Mouse (Mus musculus): ENCODE data around the gene Zfp385a. TPM values are rescaled to one million over a fixed set of nuclear protein-coding genes. Genes with fewer than 3 reads are reported as not detected.

Gene Zfp385a
- polyA plus RNA-seq, 1 experiment from 2014 or later: 11.8 TPM

DNA sequence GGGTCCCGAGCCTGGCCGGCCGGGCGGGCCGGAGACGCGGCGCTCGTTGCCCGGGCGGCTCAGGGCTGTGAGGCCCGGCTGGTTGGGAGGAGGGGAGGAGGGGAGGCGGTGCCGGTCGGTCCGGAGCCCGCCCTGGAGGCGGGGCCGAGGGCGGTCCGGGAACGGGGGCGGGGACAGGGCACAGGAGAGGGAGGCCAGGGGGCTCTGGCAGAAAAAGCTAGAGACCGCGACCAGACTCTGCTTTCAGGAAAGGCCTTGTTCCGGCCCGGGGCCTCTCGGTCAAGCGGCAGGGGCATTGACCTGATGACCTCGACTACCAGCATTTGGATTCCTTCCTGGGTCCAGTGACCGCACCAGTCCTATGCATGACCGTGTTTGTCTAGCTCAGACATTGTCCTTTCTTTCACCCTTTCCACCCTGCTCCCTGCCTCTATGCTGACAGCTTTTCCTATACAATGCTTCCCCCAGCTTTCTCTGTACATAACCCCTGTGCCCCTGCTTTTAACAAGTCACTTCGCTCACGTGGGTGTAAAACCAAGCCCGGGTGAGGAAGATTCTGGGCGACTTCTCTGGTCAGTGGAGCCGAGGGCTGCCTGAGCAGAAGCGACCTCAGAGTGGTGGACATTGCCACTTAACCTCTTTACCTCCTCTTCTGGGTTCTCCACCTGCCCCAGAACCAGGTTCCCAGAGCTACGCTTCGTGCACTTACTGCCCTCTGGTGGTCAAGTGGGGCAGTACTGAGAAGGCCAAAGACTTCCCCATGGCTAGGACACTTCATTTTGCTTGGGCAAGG is 16.2 kb downstream of the Zfp385a start:
- DNase-seq: peak; percentile 92
- peak; percentile 96 for TF ChIP-seq CTCF (IDR thresholded peaks at IDR 0.05; ENCODE audit: low read depth)
- ATAC-seq (ENCODE audit: insufficient read depth): peak; percentile 98
- Histone ChIP-seq H3K4me2 (peak overlapping the region; percentile 83), H3K4me1 (ENCODE audit: insufficient read depth) (peaks cover 8% of the 10 kb centered on the region; the same call in 1 of the 2 replicates), H3K36me3 (ENCODE audit: insufficient read depth) (peaks cover 1% of the 10 kb centered on the region; the same call in 1 of the 2 replicates), H3K27ac (ENCODE audit: low read depth) (peak overlapping the region; percentile 76; the same call in 1 of the 2 replicates), H3K9me3 (ENCODE audit: low read depth, low read length) (no peaks in the 10 kb centered on the region), H3K9ac (peak overlapping the region; percentile 69), H3K27me3 (ENCODE audit: insufficient read depth, low read length) (no peaks in the 10 kb centered on the region), H3K4me3 (ENCODE audit: low read depth, low read length) (peak overlapping the region; percentile 65)
- WGBS: under 1% methylated on average over 28 of the region's 40 CpGs

DNA sequence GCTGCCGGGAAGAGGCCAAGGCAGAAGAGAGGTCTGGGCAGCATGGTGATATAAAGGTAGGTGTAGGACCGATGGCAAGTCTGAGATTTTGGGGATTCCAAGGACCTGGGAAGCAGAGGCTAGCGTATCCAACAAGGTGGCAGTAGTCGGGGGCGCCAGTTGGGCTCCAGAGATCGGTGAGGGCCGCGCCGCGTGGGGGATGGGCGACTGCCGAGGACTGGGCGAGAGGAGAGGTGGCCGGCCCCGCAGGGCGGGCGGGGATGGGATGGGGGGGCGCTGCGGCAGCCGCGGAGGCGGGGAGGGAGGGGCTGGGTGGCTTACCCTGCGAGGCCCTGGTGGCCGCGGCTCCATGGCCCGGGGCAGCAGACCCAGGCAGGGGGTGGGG is 16.8 kb downstream of the Zfp385a start:
- H3K4me3 ChIP-seq (ENCODE audit: low read depth, low read length): peak overlapping the region; percentile 65
- H3K27ac ChIP-seq (ENCODE audit: low read depth): no peak overlapping the region
- DNase-seq (peak; percentile 60), ATAC-seq (ENCODE audit: insufficient read depth) (peak; percentile 76)
- H3K9me3 ChIP-seq (ENCODE audit: low read depth, low read length): no peaks in the 10 kb centered on the region
- under 1% methylated on average over 13 of the region's 26 CpGs for WGBS
- peak overlapping the region; percentile 69 for H3K9ac ChIP-seq
- peaks cover 8% of the 10 kb centered on the region; the same call in 1 of the 2 replicates for H3K4me1 ChIP-seq (ENCODE audit: insufficient read depth)
- no peak for TF ChIP-seq CTCF (IDR thresholded peaks at IDR 0.05; ENCODE audit: low read depth)
- peak overlapping the region; percentile 83 for H3K4me2 ChIP-seq
- H3K27me3 ChIP-seq (ENCODE audit: insufficient read depth, low read length): no peaks in the 10 kb centered on the region
- peaks cover 6% of the 10 kb centered on the region for H3K36me3 ChIP-seq (ENCODE audit: insufficient read depth)

DNA sequence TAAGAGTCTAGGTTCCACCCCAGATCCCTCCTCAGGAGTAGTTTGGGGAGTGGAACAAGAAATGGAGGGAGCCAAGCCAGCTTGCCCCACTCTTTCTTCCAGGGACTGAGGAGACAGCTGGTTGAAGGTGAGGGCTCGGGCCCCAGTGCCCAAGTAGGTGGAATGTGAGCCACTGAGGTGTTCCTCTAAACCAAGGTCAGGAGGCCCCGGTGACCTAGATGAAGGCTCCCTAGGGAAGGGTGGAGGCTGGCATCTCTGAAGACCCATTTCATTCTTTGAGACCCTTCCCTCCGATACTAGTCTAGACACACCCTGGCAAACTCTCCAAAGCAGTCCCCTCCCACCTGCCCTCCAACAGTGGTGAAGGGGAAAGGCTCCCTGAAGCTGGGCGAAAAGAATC is 17.5 kb downstream of the Zfp385a start:
- Histone ChIP-seq H3K4me1 (ENCODE audit: insufficient read depth) (peaks cover 8% of the 10 kb centered on the region; the same call in 1 of the 2 replicates), H3K9me3 (ENCODE audit: low read depth, low read length) (no peaks in the 10 kb centered on the region), H3K4me3 (ENCODE audit: low read depth, low read length) (peak overlapping the region; percentile 65), H3K36me3 (ENCODE audit: insufficient read depth) (peaks cover 13% of the 10 kb centered on the region), H3K4me2 (peak overlapping the region; percentile 83), H3K9ac (peak overlapping the region; percentile 69), H3K27me3 (ENCODE audit: insufficient read depth, low read length) (no peaks in the 10 kb centered on the region), H3K27ac (ENCODE audit: low read depth) (no peak overlapping the region)
- no peak for TF ChIP-seq CTCF (IDR thresholded peaks at IDR 0.05; ENCODE audit: low read depth)
- 46% methylated on average over 4 of the region's 4 CpGs for WGBS
- ATAC-seq (ENCODE audit: insufficient read depth): no peak
- DNase-seq: no peak

GRCm38 (mm10) chr15:103321076-103321475 is 18.8 kb downstream of the Zfp385a start:
- peak; percentile 68 for DNase-seq
- H3K9me3 ChIP-seq (ENCODE audit: low read depth, low read length): no peaks in the 10 kb centered on the region
- peaks cover 8% of the 10 kb centered on the region; the same call in 1 of the 2 replicates for H3K4me1 ChIP-seq (ENCODE audit: insufficient read depth)
- H3K27ac ChIP-seq (ENCODE audit: low read depth): no peak overlapping the region
- ATAC-seq (ENCODE audit: insufficient read depth): no peak
- 62% methylated on average over 1 of the region's 1 CpGs for WGBS
- H3K36me3 ChIP-seq (ENCODE audit: insufficient read depth): peaks cover 24% of the 10 kb centered on the region
- peak; percentile 75 for TF ChIP-seq CTCF (IDR thresholded peaks at IDR 0.05; ENCODE audit: low read depth)
- no peaks in the 10 kb centered on the region for H3K27me3 ChIP-seq (ENCODE audit: insufficient read depth, low read length)
- no peak overlapping the region for H3K4me2 ChIP-seq
- no peak overlapping the region for H3K9ac ChIP-seq
- H3K4me3 ChIP-seq (ENCODE audit: low read depth, low read length): no peak overlapping the region

DNA sequence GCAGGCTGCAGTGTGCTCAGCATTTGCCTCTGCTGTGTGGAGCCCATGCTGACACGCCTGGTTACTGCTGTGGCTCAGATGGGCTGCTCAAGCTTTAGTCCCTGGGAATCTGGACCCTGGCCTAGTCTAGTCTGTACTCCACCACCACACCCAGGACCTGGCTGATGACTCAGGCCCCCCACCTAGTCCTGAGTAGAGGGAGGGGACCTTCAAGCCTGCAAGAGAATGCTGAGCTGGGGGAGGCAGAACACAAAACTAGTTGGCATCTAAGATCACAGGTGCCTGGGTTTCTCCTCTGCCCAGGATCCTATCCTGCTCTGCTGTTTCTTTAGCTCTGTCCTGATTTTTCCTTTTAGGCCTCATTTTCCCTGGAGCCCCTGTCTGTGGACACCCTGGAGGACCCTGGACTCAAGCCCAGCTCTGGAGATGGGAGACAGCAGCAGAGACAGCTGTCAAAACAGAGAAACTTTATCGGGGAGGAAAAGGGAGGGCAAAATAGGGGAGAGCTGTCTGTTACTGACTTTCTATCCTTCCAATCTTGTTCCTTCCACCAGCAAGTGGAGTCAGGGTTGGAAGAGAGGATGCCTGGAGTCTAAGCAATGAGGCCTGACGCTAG is 21.6 kb downstream of the Zfp385a start:
- Histone ChIP-seq H3K9me3 (ENCODE audit: low read depth, low read length) (no peaks in the 10 kb centered on the region), H3K27me3 (ENCODE audit: insufficient read depth, low read length) (no peaks in the 10 kb centered on the region), H3K27ac (ENCODE audit: low read depth) (no peak overlapping the region), H3K9ac (no peak overlapping the region), H3K4me1 (ENCODE audit: insufficient read depth) (peaks cover 8% of the 10 kb centered on the region), H3K36me3 (ENCODE audit: insufficient read depth) (peaks cover 32% of the 10 kb centered on the region), H3K4me3 (ENCODE audit: low read depth, low read length) (no peak overlapping the region), H3K4me2 (no peak overlapping the region)
- ATAC-seq (ENCODE audit: insufficient read depth): no peak
- TF ChIP-seq CTCF (IDR thresholded peaks at IDR 0.05; ENCODE audit: low read depth): no peak
- 57% methylated on average over 3 of the region's 3 CpGs for WGBS
- no peak for DNase-seq

- no peak for TF ChIP-seq CTCF (IDR thresholded peaks at IDR 0.05; ENCODE audit: low read depth)
- Histone ChIP-seq H3K4me3 (ENCODE audit: low read depth, low read length) (no peak overlapping the region), H3K36me3 (ENCODE audit: insufficient read depth) (peaks cover 32% of the 10 kb centered on the region), H3K4me2 (no peak overlapping the region), H3K27me3 (ENCODE audit: insufficient read depth, low read length) (no peaks in the 10 kb centered on the region), H3K4me1 (ENCODE audit: insufficient read depth) (peaks cover 7% of the 10 kb centered on the region), H3K9me3 (ENCODE audit: low read depth, low read length) (no peaks in the 10 kb centered on the region), H3K9ac (no peak overlapping the region), H3K27ac (ENCODE audit: low read depth) (no peak overlapping the region)
- WGBS: 85% methylated on average over 8 of the region's 8 CpGs
- DNase-seq (no peak), ATAC-seq (ENCODE audit: insufficient read depth) (no peak)
These were observed 22.2 kb downstream of the Zfp385a start for GRCm38 (mm10) chr15:103317731-103318130.

- Histone ChIP-seq H3K4me1 (ENCODE audit: insufficient read depth) (peaks cover under 1% of the 10 kb centered on the region; the same call in 1 of the 2 replicates), H3K27me3 (ENCODE audit: insufficient read depth, low read length) (no peaks in the 10 kb centered on the region), H3K4me3 (ENCODE audit: low read depth, low read length) (no peak overlapping the region), H3K36me3 (ENCODE audit: insufficient read depth) (peaks cover 32% of the 10 kb centered on the region), H3K9ac (no peak overlapping the region), H3K4me2 (no peak overlapping the region), H3K27ac (ENCODE audit: low read depth) (no peak overlapping the region), H3K9me3 (ENCODE audit: low read depth, low read length) (no peaks in the 10 kb centered on the region)
- no peak for TF ChIP-seq CTCF (IDR thresholded peaks at IDR 0.05; ENCODE audit: low read depth)
- DNase-seq (no peak), ATAC-seq (ENCODE audit: insufficient read depth) (no peak)
These were observed 22.8 kb downstream of the Zfp385a start for GRCm38 (mm10) chr15:103317120-103317519.

Measured in lung, embryonic 14.5 days (tissue).